ENCODE assay signal across 18 mouse cellular contexts in the genomic region with DNA sequence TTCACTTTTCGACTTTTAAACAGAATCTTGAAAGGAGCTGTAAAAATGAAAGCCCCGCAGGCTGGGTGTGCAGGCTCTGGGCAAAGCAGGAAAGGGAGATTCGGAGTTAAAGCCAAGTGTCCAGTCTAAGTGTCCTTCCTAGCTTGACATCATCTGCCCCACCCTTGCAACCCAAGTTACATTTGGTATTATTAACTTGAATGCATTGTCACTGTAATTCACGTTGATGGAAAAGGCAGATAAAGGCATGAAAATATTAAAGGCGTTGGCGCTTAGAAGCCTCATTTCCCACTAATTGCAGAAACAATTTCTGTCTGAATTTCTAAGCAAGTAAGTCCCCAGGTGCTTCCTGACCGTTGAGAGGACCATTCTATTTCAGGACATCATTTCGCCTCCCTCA. TPM values are rescaled to one million over a fixed set of nuclear protein-coding genes. Genes with fewer than 3 reads are reported as not detected.
DNase-seq lines count a peak whose midpoint lies in the region; ATAC-seq and TF ChIP-seq lines count a peak whose summit lies in the region.
"Had no signal": no experiment of that assay in that cellular context is flagged by ENCODE, and none has a peak within 500 bp of the region (broad histone marks: within the 10 kb centered on the region; RNA-seq: fewer than 3 reads in every experiment).

No protein-coding gene starts in this region.

- peak; percentile 60 to 72 for DNase-seq in heart, adult 9 months (ENCODE audit: low spot score in 2 of 2)
- DNase-seq in heart, postnatal 25 days (ENCODE audit: low spot score) = no peak
- DNase-seq in liver, postnatal 0 days = no peak
- DNase-seq in liver, embryonic 11.5 days (ENCODE audit: low spot score) = no peak
- peak; percentile 15 to 22 for DNase-seq in B cell, adult 2 months
- no peak for DNase-seq in left cerebral cortex, postnatal 4 days
- DNase-seq in left cerebral cortex, postnatal 25 days (ENCODE audit: low spot score in 2 of 2) = no peak
- DNase-seq: adrenal gland, adult 8-10 months; cerebellum, adult 18-20 months; liver, embryonic 13.5 days; thymus, postnatal 4 days had no signal

- 40% methylated on average over 8 of the region's 8 CpGs for WGBS in liver, postnatal 0 days (ENCODE audit: insufficient replicate concordance)
- 73% methylated on average over 8 of the region's 8 CpGs for WGBS in liver, embryonic 11.5 days

- intact Hi-C loops in heart, postnatal 25 days (cut with DNase I) = loop anchor here (5.0 kb wide), 2 partner anchors 74 to 129 kb away; a partner anchor contains a TSS
- intact Hi-C loops in left cerebral cortex, postnatal 4 days (cut with DNase I) = no loop called here
- intact Hi-C loops in left cerebral cortex, postnatal 25 days (cut with DNase I) = no loop called here

- no peak overlapping the region for H3K27ac ChIP-seq in liver, postnatal 0 days (ENCODE audit: low read depth)
- no peak overlapping the region for H3K27ac ChIP-seq in liver, embryonic 11.5 days (ENCODE audit: low read depth, low read length)
- no peak overlapping the region for H3K27ac ChIP-seq in bone marrow macrophage, adult 2 months (ENCODE audit: insufficient read depth, low read depth, low read length)
- H3K27ac ChIP-seq: embryonic facial prominence, embryonic 10.5 days; heart, embryonic 13.5 days; hindbrain, embryonic 14.5 days; liver, embryonic 13.5 days had no signal

- TF ChIP-seq POLR2A in bone marrow macrophage, adult 2 months (IDR thresholded peaks at IDR 0.05; ENCODE audit: borderline replicate concordance, low read depth, low read length) = no peak

- H3K4me2 ChIP-seq in liver, postnatal 0 days (ENCODE audit: low read depth, low read length) = peak overlapping the region; percentile 35
- no peak overlapping the region for H3K4me2 ChIP-seq in liver, embryonic 11.5 days
- H3K4me2 ChIP-seq: heart, embryonic 13.5 days; hindbrain, embryonic 14.5 days; liver, embryonic 13.5 days had no signal

- TF ChIP-seq CTCF in liver, postnatal 0 days (IDR thresholded peaks at IDR 0.05; ENCODE audit: low read depth) = no peak
- no peak for TF ChIP-seq CTCF in bone marrow macrophage, adult 2 months (IDR thresholded peaks at IDR 0.05; ENCODE audit: low read depth, low read length)

- 0 out of 2 replicates have a peak, but pooled peaks cover 4% of the 10 kb centered on the region for H3K27me3 ChIP-seq in liver, postnatal 0 days (ENCODE audit: insufficient read depth, low read length)
- H3K27me3 ChIP-seq in liver, embryonic 11.5 days (replicated peaks; ENCODE audit: control insufficient read depth, insufficient read depth, low read length) = peaks cover 20% of the 10 kb centered on the region

- TF ChIP-seq EP300 in liver, postnatal 0 days (IDR thresholded peaks at IDR 0.05; ENCODE audit: low read depth) = no peak

- peaks cover 4% of the 10 kb centered on the region; the same call in 1 of the 2 replicates for H3K4me1 ChIP-seq in liver, postnatal 0 days (ENCODE audit: insufficient read depth)
- H3K4me1 ChIP-seq in liver, embryonic 11.5 days (replicated peaks; ENCODE audit: control insufficient read depth, insufficient read depth, low read length) = no peaks in the 10 kb centered on the region
- H3K4me1 ChIP-seq in bone marrow macrophage, adult 2 months (ENCODE audit: control insufficient read depth, insufficient read depth, low read length) = no peaks in the 10 kb centered on the region
- H3K4me1 ChIP-seq: liver, embryonic 13.5 days had no signal

- H3K36me3 ChIP-seq in liver, postnatal 0 days (replicated peaks; ENCODE audit: insufficient read depth, low read length) = no peaks in the 10 kb centered on the region
- H3K36me3 ChIP-seq in liver, embryonic 11.5 days (ENCODE audit: control insufficient read depth, insufficient read depth, low read length) = no peaks in the 10 kb centered on the region
- H3K36me3 ChIP-seq: embryonic facial prominence, embryonic 10.5 days; heart, embryonic 13.5 days; liver, embryonic 13.5 days had no signal

- no peak overlapping the region for H3K4me3 ChIP-seq in liver, postnatal 0 days (ENCODE audit: low read depth, low read length)
- H3K4me3 ChIP-seq in liver, embryonic 11.5 days (ENCODE audit: low read depth, low read length) = no peak overlapping the region
- H3K4me3 ChIP-seq in bone marrow macrophage, adult 2 months (ENCODE audit: insufficient read depth, low read length) = peak overlapping the region; percentile 32
- H3K4me3 ChIP-seq: embryonic facial prominence, embryonic 10.5 days; heart, embryonic 13.5 days; liver, embryonic 13.5 days had no signal

- H3K9ac ChIP-seq in liver, postnatal 0 days (replicated peaks) = no peak overlapping the region
- H3K9ac ChIP-seq in liver, embryonic 11.5 days (ENCODE audit: low read depth, low read length) = no peak overlapping the region
- H3K9ac ChIP-seq: heart, embryonic 13.5 days; hindbrain, embryonic 14.5 days; liver, embryonic 13.5 days had no signal

- no peaks in the 10 kb centered on the region for H3K9me3 ChIP-seq in liver, postnatal 0 days (ENCODE audit: low read length)
- no peaks in the 10 kb centered on the region for H3K9me3 ChIP-seq in liver, embryonic 11.5 days (ENCODE audit: control insufficient read depth, low read length)
- H3K9me3 ChIP-seq: embryonic facial prominence, embryonic 10.5 days; heart, embryonic 13.5 days; liver, embryonic 13.5 days had no signal

- no peak for ATAC-seq in liver, postnatal 0 days
- no peak for ATAC-seq in liver, embryonic 11.5 days (replicated peaks; ENCODE audit: low FRiP score)
- ATAC-seq: forebrain, embryonic 14.5 days; intestine, embryonic 16.5 days; midbrain, embryonic 16.5 days had no signal

RNA-seq across cellular contexts. Expression of a gene that starts 20.6 kb away (rescaled TPM):
- 10 to 100 TPM; 46.3 to 59.1 TPM for total RNA-seq in heart, postnatal 25 days (2021)
- polyA plus RNA-seq in liver, postnatal 0 days (2015; fragmentation: Nextera tagmentation; extraction: Ambion mirVana) = 67.1 and 86.5 TPM in 2 replicates
- 19.4 and 21.1 TPM in 2 replicates for polyA plus RNA-seq in liver, embryonic 11.5 days (2014; fragmentation: Nextera tagmentation; extraction: Ambion mirVana)
- polyA plus RNA-seq in bone marrow macrophage, adult 2 months (2012; ENCODE audit: insufficient read depth, insufficient read length, missing spikeins) = 0.19 and 0.74 TPM in 2 replicates
- 10 to 100 TPM; 78.0 to 81.5 TPM for total RNA-seq in left cerebral cortex, postnatal 4 days (2021)
- total RNA-seq in left cerebral cortex, postnatal 25 days (2021) = 10 to 100 TPM; 24.3 to 29.9 TPM

Comparison
In these comparisons a context has a peak if more than half of its experiments do, and no peak if none do; other contexts are left out.
1. DNase-seq: peak in heart, adult 9 months (2 of 2) and B cell, adult 2 months (2 of 2); none in heart, postnatal 25 days (single experiment), liver, postnatal 0 days (single experiment), liver, embryonic 11.5 days (single experiment), left cerebral cortex, postnatal 4 days (single experiment) and left cerebral cortex, postnatal 25 days (0 of 2).